Mouse (Mus musculus) ES-E14 (cell line): Measurements from ENCODE around the gene Klhl33. TPM values are rescaled to one million over a fixed set of nuclear protein-coding genes. Genes with fewer than 3 reads are reported as not detected.

ENCODE experiments used
- DNase-seq: peaks from one replicate; pipeline ENCODE4 v3.0.0-alpha.2; 2013; ENCODE audit warnings: low read depth, low spot score
- H3K27ac ChIP-seq: 2 replicates; pipeline ENCODE4 v1.5.1; 2012; ENCODE audit warnings: low read depth, mild to moderate bottlenecking, low read length, moderate library complexity, mixed read lengths; ENCODE audit not compliant: poor library complexity, insufficient read depth, severe bottlenecking
- H3K36me3 ChIP-seq: 2 replicates; pipeline ENCODE4 v1.6.1; 2012; ENCODE audit warnings: mild to moderate bottlenecking, low read length, moderate library complexity, mixed read lengths; ENCODE audit not compliant: control insufficient read depth, poor library complexity, insufficient read depth, severe bottlenecking
- H3K4me1 ChIP-seq, 2 experiments: fragments of 150-350 bp in 1 of 2; sonication (generic) in 1 of 2; 2 replicates each; pipeline ENCODE4 v1.6.1; 2012; ENCODE audit warnings: low read length in 2 of 2, mild to moderate bottlenecking in 1 of 2, mixed read lengths in 1 of 2; ENCODE audit not compliant: control insufficient read depth in 2 of 2, insufficient read depth in 2 of 2, poor library complexity in 1 of 2
- H3K4me3 ChIP-seq, 2 experiments: fragments of 150-350 bp in 1 of 2; sonication (generic) in 1 of 2; 2 replicates each; pipeline ENCODE4 v1.5.1; 2012; ENCODE audit warnings: low read length in 2 of 2, low read depth in 1 of 2, mild to moderate bottlenecking in 1 of 2, mixed read lengths in 1 of 2; ENCODE audit not compliant: insufficient read depth in 1 of 2, poor library complexity in 1 of 2, severe bottlenecking in 1 of 2
- H3K9ac ChIP-seq: 2 replicates; pipeline ENCODE4 v1.6.1; 2012; ENCODE audit warnings: low read depth, mild to moderate bottlenecking, low read length, mixed read lengths; ENCODE audit not compliant: poor library complexity, insufficient read depth, severe bottlenecking
- H3K9me3 ChIP-seq: fragments of 150-350 bp; sonication (generic); 2 replicates; pipeline ENCODE4 v1.6.1; 2012; ENCODE audit warnings: low read depth, mild to moderate bottlenecking, low read length; ENCODE audit not compliant: control insufficient read depth, insufficient read depth
- CHD2 ChIP-seq: IDR thresholded peaks from 2 replicates; pipeline ENCODE4 v1.6.1; 2014; ENCODE audit warnings: mild to moderate bottlenecking, low read depth, low read length, inconsistent platforms
- HCFC1 ChIP-seq: IDR thresholded peaks from 2 replicates; pipeline ENCODE4 v1.6.1; 2012; ENCODE audit warnings: low read length, inconsistent platforms, borderline replicate concordance; ENCODE audit not compliant: insufficient read depth
- MAFK ChIP-seq: IDR thresholded peaks from 2 replicates; pipeline ENCODE4 v1.6.1; 2014; ENCODE audit warnings: mild to moderate bottlenecking, low read depth, low read length, inconsistent platforms; ENCODE audit not compliant: insufficient read depth
- ZC3H11A ChIP-seq: IDR thresholded peaks from 2 replicates; pipeline ENCODE4 v1.6.1; 2012; ENCODE audit warnings: low read depth, mild to moderate bottlenecking, inconsistent platforms, low read length, borderline replicate concordance
- ZNF384 ChIP-seq: IDR thresholded peaks from 2 replicates; pipeline ENCODE4 v1.6.1; 2012; ENCODE audit warnings: low read depth, low read length, inconsistent platforms
- in situ Hi-C, 2 experiments: fragments of 600-800 bp; cut with MboI; formaldehyde crosslinking; loops; one replicate each; pipeline ENCODE4 v1.15.1; 2025; ENCODE audit warnings: low sequenced_read_pairs in 2 of 2, inconsistent platforms in 1 of 2; ENCODE audit not compliant: unreplicated experiment in 2 of 2
- total RNA-seq: library from RNA; depleted of rRNA; stranded (reverse); fragments of 300-350 nt; gene quantifications from 2 replicates; pipeline ENCODE4 v1.2.3, GENCODE M21; 2012

The Klhl33 gene
- total RNA-seq, 1 experiment: 0.09 TPM

GRCm38 (mm10) chr14:50871284-50871683, 26.0 kb downstream of the Klhl33 start:
- H3K4me1 ChIP-seq: 0 out of 4 replicates have a peak, but pooled peaks cover 0 to 4% of the 10 kb centered on the region in 2 experiments
- in situ Hi-C loops: no loop called here
- no peak overlapping the region; the same call in 1 of the 2 replicates for H3K27ac ChIP-seq
- H3K36me3 ChIP-seq: no peaks in the 10 kb centered on the region
- no peak for DNase-seq
- H3K4me3 ChIP-seq: peak overlapping the region in 1 of 2 experiments; percentile 80; a peak in 1 of 4 replicates
- no peak for TF ChIP-seq ZNF384
- no peak for TF ChIP-seq ZC3H11A
- TF ChIP-seq MAFK: no peak
- no peak for TF ChIP-seq HCFC1
- no peak for TF ChIP-seq CHD2
- H3K9me3 ChIP-seq: no peaks in the 10 kb centered on the region
- no peak overlapping the region for H3K9ac ChIP-seq

DNA sequence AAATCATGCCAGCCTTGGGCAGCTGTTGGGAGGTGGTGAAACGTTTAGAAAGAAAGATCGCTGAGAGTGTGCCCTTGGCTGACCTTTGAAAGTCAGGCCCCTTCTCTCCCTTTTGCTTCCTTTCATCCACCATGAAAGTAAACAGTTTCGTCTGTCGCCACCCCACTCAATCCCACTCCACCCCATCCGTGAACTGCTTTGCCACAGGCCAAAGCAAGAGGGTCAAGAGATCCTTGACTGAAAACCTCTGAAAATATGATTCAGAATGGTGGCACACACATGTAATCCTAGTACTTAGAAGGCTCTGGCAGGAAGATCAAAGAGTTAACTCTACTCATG, 26.5 kb downstream of the Klhl33 start:
- Histone ChIP-seq H3K27ac (peak overlapping the region; percentile 75), H3K4me3 (peak overlapping the region; percentile 75 to 80), H3K4me1 (0 out of 4 replicates have a peak, but pooled peaks cover 0 to under 1% of the 10 kb centered on the region in 2 experiments), H3K36me3 (no peaks in the 10 kb centered on the region; the same call in 1 of the 2 replicates), H3K9ac (peak overlapping the region; percentile 79), H3K9me3 (no peaks in the 10 kb centered on the region)
- in situ Hi-C loops: no loop called here
- no peak for DNase-seq
- TF ChIP-seq ZNF384: no peak
- TF ChIP-seq HCFC1: no peak
- TF ChIP-seq MAFK: no peak
- no peak for TF ChIP-seq ZC3H11A
- no peak for TF ChIP-seq CHD2

GRCm38 (mm10) chr14:50869889-50870804, 27.2 kb downstream of the Klhl33 start, which contains the start of gene Tep1:
Gene Tep1, minus strand, starts transcription at chr14:50870560.
- peak within 1 kb of the TSS; percentile 95 for H3K27ac ChIP-seq
- peak; percentile 73 for TF ChIP-seq HCFC1
- no peak for TF ChIP-seq MAFK
- no peak for TF ChIP-seq ZC3H11A
- no peak for TF ChIP-seq ZNF384
- TF ChIP-seq CHD2: peak; percentile 35; the same call in 1 of the 2 replicates
- no peaks in the 10 kb centered on the region for H3K4me1 ChIP-seq
- in situ Hi-C loops: no loop called here
- DNase-seq: peak; percentile 71
- H3K4me3 ChIP-seq: peak within 1 kb of the TSS; percentile 75 to 80
- H3K9ac ChIP-seq: peak within 1 kb of the TSS; percentile 83
- no peaks in the 10 kb centered on the region; the same call in 1 of the 2 replicates for H3K36me3 ChIP-seq
- no peaks in the 10 kb centered on the region for H3K9me3 ChIP-seq

DNA sequence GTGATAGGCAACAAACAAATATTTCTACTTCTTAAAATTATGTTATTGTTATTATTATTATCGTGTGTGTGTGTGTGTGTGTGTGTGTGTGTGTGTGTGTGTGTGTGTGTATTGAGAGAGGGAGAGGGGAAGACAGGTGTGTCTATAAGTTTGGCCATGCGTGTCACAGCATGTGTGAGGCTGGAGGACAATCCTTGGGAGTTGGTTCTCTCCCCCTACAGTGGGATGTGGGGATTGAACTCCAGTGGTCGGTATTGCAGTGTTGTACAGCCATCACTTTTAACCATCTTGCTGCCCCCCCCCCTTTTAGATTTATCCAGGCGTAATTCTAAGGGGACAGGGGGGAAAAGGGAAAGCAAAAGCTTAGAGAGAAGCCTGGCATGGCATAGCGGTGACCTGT, 28.7 kb downstream of the Klhl33 start:
- Histone ChIP-seq H3K4me3 (no peak overlapping the region), H3K27ac (no peak overlapping the region), H3K4me1 (no peaks in the 10 kb centered on the region), H3K9ac (no peak overlapping the region), H3K36me3 (no peaks in the 10 kb centered on the region; the same call in 1 of the 2 replicates), H3K9me3 (no peaks in the 10 kb centered on the region)
- no peak for DNase-seq
- TF ChIP-seq ZC3H11A: no peak
- TF ChIP-seq MAFK: no peak
- TF ChIP-seq HCFC1: no peak
- no peak for TF ChIP-seq CHD2
- no peak for TF ChIP-seq ZNF384
- in situ Hi-C loops: no loop called here
